Mouse (Mus musculus) cerebellum, adult 11 months (tissue): Measurements from ENCODE around the gene Smtn.

Experiments
- DNase-seq: peaks from one replicate; pipeline ENCODE4 v3.0.0; 2022

Smtn gene

GRCm38 (mm10) chr11:3503755-3504693, 36.4 kb downstream of the Smtn start:
- DNase-seq, result no peak

GRCm38 (mm10) chr11:3502459-3503072, 37.8 kb downstream of the Smtn start:
- peak; percentile 47 for DNase-seq

DNA sequence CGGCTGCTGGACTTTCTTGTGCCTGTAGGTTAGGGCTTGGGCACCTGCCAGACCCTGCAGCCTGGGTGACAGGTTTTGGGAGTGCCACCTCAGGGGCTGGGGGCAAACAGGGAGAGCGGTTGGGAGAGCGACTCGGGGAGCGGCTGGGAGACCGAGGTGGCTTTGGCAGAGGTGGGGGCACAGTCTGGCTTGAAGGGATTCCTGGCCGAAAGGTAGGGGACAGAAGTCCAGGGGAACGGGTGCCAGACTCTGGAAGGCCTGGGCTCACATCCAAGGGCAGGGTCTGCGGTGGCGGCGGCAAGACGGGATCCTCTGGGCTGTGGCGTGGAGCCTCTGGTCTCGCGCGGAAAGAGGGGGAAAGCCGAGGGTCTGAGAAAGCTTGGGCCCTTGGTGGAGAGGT, 38.4 kb downstream of the Smtn start:
- DNase-seq, result peak; percentile 54

DNA sequence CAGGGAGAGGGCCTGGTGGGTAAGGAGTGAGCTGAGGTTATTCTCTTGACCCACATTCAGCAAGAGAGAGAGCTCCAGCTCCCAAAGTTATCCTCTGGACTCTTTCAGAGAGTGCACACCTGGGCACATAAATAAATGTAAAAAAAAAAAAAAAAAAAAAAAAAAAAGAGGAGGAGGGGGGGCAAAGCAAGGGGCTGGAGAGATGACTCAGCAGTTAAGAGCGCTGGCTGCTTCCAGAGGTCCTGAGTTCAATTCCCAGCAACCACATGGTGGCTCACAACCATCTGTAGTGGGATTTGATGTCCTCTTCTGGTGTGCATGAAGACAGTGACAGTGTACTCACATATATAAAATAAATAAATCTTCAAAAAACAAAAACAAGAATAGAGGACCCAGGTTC, 43.1 kb downstream of the Smtn start:
- no peak for DNase-seq

GRCm38 (mm10) chr11:3496756-3497155, 43.7 kb downstream of the Smtn start:
- DNase-seq, result no peak

GRCm38 (mm10) chr11:3495496-3495895, 44.9 kb downstream of the Smtn start:
- no peak for DNase-seq

DNA sequence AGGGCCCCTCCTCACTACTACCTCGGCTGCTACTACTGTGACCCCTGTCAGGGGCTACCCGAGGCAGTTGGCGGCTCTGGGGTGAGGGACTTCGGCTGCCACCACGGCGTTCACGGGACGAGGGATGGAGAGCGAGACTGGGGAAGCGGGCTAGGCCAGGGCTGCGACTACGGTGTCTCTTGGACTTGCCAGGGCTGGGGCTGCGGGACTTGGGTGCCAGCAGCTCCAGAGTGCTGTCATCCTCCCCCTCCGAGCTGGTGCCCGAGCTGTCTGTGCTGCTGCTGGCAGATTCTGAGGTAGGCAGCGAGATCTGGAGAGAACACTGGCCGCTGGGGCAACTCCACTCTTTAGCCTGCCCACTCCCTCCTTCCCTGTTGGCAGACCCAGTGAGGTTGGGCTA, 45.6 kb downstream of the Smtn start:
- no peak for DNase-seq

GRCm38 (mm10) chr11:3492748-3493147, 47.7 kb downstream of the Smtn start:
- no peak for DNase-seq

- DNase-seq, result no peak
These were observed 51.4 kb downstream of the Smtn start for GRCm38 (mm10) chr11:3489036-3489435.

DNA sequence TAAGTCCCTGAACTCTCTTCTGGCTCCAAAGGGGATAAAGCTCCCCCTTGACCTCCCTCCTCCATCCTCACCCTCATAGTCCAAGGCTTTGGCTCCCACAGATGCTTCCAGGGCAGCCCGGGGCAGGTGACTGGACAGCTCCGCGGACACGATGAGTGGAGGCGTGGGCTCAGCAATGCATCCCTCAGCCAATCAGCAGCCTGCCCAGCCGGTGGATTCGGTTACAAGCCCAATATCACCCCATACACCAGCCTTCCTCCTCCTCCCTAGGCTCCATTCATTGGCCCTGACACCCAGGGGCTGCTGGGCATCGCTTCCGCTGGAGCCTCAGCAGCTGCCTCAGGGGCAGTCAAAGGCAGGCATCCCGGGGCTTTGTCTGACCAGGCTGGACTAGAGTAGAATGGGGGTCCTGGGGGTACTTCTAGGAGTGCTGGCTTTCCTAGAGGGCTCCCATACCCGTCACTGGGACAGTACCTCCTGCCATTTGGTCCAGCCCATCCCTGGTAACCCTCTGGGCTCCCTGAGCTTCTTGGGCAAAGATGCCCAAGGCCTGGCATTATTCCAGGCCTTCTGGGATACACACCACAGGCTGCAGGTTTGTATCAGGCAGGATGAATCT, 52.4 kb downstream of the Smtn start, which contains the start of gene Pla2g3:
Gene Pla2g3, plus strand, starts transcription at position 333 of the 619 bp plus-strand sequence.
- DNase-seq, result no peak

- DNase-seq, result no peak
These were observed 54.1 kb downstream of the Smtn start for GRCm38 (mm10) chr11:3486349-3486748.

- no peak for DNase-seq
These were observed 56.3 kb downstream of the Smtn start for GRCm38 (mm10) chr11:3483980-3484642.

DNA sequence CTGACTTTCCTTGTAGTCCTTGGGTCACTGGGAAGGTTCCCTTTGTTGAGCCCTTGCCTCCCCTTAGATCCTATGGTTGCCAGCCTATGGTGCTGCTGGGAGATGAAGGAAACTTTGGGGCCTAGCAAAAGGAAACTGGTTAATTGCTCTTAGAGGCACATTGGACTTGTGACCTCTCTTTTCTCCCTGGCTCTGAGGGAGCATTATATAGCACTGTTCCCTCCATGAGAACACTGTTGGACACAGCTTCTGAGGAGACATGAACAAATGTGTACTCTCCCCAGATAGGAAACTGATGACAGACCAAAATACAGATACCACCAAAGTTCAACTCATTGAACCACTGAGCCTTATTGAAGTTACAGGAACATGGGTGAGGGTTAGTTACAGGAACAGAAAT, 64.9 kb downstream of the Smtn start:
- no peak for DNase-seq

DNA sequence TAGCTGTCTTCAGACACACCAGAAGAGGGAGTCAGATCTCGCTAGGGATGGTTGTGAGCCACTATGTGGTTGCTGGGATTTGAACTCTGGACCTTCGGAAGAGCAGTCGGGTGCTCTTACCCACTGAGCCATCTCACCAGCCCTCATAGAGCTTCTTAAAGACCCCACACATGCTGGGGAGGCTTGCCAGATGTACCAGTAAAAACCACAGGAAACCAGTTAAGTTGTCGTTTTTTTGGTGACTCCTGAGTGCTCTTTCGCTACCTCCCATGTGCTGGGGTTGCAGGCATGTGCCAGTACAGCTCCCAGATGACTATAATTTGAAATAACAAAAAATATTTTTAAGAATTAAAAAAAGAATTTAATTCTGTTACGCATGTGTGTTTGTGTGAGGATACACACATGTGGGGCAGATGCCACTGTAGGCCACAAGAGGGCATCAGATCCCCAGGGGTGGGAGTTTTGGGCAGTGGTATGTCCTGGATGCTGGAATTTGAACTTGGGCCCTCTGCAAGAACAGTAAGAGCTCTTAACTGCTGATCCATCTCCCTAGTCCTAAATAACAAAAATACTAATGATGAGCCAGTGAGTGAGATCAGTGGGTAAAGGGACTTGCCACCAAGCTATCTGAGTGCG, 65.8 kb downstream of the Smtn start:
- no peak for DNase-seq

DNA sequence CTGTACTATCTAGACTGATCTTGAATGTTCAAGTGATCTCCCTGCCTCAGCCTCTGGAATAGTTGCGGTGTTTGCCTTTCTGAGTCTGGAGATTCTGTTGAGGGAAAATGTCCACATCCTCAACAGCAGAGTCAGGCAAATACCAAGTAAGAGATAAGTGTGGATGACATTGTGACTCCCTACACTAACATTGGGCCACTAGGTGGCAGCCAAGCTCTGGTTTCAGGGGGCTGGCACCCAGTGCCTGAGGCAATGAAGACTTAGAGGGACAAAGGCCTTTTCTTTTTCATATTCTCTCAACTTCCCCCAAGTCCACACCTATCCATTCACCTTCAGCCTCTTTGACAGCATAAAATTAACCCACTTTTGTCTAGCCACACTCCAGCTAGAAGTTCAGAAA, 67.9 kb downstream of the Smtn start:
- DNase-seq, result peak; percentile 86

DNA sequence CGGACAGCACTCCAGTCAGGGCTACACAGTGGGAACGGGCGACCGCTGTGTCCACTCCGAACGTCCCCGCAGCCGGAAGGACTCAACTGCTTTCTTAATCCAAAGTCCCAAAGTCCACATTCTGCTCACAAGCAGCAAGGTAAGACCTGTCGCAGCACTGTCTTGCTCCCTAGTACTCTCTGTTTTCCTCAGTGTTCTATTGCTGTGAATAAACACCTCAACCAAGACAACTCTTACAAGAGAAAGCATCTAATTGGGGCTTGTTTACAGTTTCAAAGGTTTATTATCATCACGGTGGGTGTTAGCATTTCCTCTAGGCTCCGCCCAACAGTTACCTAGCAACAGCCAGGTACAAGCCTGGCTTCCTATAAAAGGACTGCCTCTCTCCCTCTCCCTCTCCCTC, 69.0 kb downstream of the Smtn start:
- DNase-seq, result no peak
